Mouse (Mus musculus) neural tube, embryonic 10.5 days (tissue): ENCODE data around the gene Slfn14.
"Not testable (repeated sequence)": the region's sequence is repeated elsewhere in the genome, so short reads cannot be mapped to it uniquely, and the experiment has no call there.

Source experiments
- DNase-seq: peaks from one replicate; pipeline ENCODE4 v3.0.0-alpha.2; 2017; ENCODE audit warnings: low spot score; ENCODE audit errors: extremely low spot score

The Slfn14 gene

GRCm38 (mm10) chr11:83286566-83286965, at the start of gene Slfn14:
TSS of gene Slfn14 (minus strand) at chr11:83286726.
- no peak for DNase-seq

DNA sequence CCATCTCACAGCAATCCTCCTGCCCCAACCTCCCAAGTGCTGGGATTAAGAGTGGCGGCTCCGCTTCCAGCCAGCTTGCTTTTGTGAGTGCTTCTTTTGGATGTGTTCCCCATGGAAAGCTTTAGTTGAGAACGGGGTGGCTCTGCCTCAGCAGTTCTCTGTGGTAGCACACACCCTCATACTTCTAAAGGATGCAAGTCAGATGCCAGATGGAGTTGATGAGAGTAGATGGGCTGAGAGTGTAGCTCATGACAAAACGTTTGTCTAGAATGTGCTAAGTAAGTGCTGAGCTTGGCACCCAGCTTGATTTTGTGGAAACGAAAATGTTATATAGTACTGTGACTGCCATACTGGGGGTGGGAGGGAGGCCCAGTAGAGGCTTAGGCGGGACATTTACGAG, 49.3 kb upstream of the Slfn14 start:
- DNase-seq = no peak

DNA sequence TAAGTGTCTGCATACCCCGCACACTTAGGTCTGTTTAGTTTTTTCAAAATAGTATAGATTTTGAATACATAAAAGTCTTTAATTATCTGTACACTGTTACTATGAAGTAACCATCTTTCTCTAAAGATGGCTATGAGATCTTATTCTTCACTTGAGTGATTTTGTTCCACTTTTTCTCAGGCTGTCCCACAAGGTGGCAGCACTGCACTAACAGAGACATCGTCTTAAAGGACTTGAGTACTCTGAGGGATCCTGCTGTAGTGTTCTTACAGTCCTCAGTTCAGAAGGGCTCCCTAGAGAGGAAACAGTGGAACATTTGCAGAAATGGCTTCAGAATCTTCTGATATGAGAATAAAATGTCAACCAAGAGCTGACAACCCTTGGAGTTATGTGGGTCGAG, 40.9 kb upstream of the Slfn14 start:
- peak; percentile 31 for DNase-seq

- not testable (repeated sequence) for DNase-seq
Measured at GRCm38 (mm10) chr11:83326692-83327091, 40.2 kb upstream of the Slfn14 start.

DNA sequence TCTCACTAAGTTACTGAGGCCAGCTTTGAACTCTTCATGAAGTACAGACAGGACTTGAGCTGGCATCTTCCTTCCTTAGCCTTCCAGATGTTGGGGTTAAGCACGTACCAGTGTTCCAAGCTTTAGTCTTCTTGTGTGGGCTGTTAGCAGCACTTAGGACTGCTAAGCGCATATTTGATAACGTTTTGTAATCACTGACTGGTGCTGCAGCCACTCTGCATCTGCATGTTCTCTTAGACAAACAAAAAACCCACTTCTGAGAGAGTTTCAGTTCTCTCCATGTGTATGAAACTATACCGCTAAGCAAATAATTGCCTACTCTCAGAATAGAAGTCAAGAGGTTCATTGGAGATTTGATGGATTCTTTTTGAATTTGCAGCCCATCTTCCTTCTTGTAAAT, 32.5 kb upstream of the Slfn14 start:
- no peak for DNase-seq

- no peak for DNase-seq
Measured at GRCm38 (mm10) chr11:83312471-83312870, 25.9 kb upstream of the Slfn14 start.

GRCm38 (mm10) chr11:83306700-83307253, 20.3 kb upstream of the Slfn14 start:
- DNase-seq = no peak

GRCm38 (mm10) chr11:83304485-83304884, 18.0 kb upstream of the Slfn14 start:
- DNase-seq = no peak

DNA sequence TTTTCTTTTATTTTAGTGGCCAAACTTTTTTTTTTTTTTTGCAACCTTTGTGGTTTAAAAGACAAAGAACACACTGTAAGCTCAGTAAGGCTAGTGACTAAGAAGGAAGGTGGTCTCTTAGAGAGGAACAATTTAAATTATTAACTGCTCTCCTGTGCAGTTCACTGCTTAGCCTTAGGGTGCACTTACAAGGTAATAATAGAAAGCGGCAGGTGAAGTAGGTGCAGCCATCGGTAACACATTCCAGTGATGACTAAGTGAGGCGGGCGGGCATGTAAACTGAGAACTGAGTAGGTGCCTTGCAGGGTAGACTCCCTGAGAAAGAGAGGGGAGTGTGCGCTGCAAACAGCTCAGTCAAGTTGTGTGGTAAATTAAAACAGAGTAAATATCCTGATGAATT, 17.2 kb upstream of the Slfn14 start:
- no peak for DNase-seq

DNA sequence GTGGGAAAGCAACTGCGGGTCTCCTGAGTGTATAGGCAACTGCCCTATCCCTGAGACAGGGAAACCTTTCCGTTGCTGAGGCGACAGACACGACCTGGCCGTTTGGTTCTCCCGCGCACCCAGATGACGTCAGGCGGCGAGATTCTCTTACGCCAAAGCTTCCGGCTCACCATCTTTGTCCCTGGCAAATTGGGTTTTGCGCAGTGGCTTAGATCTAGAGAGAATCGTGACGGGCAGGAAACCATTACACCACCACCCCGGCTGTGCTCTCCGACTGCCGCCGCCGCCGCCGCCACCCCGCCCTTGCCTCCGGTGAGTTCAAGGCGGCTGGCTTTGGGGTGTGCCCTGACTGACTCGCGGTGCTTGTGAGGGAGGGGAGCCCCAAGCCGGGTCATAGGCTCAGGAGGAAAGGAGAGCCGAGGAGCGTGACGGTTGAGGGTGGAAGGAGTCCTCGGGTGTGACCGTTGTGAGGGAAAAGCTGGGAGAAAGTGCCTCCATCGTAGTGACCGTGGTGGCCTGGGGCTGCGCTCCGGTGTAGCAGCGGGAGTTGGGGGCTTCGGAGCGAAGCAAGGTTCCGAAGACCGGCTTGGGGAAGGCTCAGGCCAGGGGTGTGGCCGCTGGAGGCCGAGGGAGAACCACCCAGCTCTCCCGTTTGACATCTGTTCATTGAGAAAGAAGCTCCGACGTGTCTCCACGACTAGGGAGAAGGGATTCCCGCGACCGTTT, 16.2 kb upstream of the Slfn14 start, which contains the start of gene Pex12:
TSS of gene Pex12 (minus strand) at position 61 of the 726 bp plus-strand sequence.
- DNase-seq = peak; percentile 97

DNA sequence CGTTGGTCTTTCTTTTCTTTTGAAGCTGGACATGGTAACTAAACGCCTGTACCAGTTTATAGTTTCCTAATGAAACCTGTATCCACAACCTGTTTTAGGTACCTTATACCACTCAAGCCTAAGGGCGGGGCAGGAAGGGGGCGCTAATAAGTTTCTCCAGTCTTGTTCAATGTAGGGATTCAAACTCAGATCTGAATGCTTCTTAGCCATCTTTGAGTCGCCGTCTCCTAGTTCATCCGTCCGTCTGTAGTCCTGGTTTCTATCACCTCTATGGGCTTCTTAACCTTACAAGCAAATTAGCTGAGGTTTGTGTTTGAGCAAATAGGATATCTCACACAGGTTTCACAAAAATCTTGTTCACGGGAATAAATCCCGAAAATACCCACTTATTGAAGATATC, 15.6 kb upstream of the Slfn14 start:
- no peak for DNase-seq

GRCm38 (mm10) chr11:83301431-83301831, 14.9 kb upstream of the Slfn14 start:
- no peak for DNase-seq

DNA sequence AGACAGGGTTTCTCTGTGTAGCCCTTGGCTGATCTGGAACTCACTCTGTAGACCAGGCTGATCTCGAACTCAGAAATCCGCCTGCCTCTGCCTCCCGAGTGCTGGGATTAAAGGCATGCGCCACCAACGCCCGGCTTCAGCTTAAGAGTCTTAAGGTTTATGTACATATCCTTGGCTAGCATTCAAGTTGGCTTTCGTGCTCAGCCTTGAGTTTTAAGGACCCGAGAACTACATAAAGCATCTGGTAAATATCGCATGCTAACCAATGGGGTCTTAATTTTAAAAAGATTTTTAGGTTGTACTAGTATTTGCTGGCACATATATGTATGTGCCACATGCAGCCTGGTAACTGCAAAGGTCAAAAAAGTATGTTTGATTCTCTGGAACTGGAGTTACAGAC, 13.2 kb upstream of the Slfn14 start:
- no peak for DNase-seq

DNA sequence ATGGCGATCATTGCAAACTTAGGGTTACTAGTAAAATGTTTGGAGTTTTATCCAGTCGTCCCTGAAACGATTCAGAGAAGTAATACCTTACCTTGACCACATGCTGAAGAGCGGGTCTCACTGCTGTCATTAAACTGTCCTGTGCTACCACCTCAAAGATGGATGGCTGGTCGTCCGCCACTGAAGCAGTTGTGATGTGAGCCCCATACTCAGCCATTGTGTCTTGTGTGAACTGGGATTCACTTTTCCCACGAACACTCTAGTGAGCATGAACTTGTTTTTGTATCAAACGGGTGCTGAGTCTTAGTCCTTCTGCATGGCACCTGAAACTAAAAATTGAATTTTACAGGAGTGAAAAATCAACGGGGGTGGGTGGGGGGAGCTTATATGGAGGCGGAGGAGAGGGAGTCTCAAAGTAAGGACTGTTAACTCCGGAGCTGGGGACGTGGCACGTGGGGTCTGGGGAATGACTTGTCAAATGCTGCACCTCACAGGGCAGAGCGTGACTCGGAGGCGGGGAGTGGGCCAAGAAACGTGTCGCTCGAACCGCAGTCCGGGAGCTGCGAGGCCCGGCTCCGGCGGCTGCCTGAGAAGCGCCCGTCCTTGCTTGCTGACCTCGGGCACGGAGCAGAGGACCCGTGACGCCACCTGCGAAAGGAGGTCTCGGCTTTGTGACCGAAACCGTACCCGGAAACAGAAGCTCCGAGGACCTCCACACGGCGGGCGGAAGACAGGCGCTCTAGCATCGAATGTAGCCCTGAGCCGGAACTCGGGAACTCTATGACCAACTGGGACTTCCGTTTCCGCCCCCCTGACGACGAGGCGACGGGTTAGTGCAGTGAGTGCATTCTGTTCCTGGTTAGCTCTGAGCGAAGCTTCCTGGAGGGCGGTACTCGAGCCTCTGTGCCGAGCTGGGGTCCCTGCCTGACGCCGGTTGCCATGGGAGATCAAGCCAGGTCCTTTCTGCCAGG, 12.0 kb upstream of the Slfn14 start, which contains the start of gene Ap2b1:
TSS of gene Ap2b1 (plus strand) at position 800 of the 971 bp plus-strand sequence.
- peak; percentile 95 for DNase-seq

- no peak for DNase-seq
Measured at GRCm38 (mm10) chr11:83297816-83298215, 11.3 kb upstream of the Slfn14 start.

- DNase-seq = no peak
Measured at GRCm38 (mm10) chr11:83294133-83294532, 7.6 kb upstream of the Slfn14 start.

- no peak for DNase-seq
Measured at GRCm38 (mm10) chr11:83293182-83293581, 6.7 kb upstream of the Slfn14 start.

- DNase-seq = peak; percentile 34
Measured at GRCm38 (mm10) chr11:83292251-83292587, 5.7 kb upstream of the Slfn14 start.

DNA sequence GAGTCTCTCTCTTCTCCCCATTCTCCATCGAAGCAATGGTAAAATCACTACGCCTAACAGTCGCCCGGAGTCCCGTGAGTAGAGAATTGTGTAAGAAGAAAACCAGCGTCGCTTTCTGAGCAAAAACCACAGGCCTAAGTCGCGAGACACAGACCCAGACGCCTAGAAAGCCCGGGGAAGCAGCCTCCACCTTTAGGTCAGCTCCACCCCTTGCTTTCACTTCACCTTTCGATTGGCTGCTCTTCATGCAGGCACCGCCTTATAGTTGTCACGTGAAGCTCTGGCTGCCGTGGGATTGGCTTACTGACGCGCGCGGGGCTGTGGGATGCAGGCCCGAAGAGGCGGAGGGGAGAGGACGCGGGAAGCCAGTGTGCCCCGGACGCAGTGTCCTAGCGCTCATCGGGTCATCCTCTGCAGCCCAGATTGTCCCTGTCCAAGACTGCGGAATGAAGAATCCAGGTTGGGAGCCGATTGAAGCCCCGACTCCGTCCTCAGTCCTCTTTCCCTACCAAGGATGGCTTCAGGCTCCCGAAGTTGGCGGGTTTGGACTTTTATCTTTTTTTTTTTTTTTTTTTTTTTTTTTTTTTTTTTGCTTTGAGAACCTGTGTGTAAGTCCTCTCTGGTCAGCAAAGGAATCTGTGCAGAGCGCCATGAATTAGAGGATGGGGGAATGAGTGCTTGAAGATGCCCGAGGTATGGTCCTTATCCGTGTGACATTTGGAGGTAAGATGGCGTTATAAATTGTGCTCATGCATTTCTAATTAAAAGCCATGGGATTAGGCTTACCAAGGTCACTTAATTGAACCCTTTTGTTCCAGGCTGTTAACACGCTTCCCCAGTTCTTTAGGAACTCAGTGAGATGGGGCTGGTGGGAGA, 5.1 kb upstream of the Slfn14 start:
- peak; percentile 89 for DNase-seq

- no peak for DNase-seq
Measured at GRCm38 (mm10) chr11:83289633-83290032, 3.1 kb upstream of the Slfn14 start.

DNA sequence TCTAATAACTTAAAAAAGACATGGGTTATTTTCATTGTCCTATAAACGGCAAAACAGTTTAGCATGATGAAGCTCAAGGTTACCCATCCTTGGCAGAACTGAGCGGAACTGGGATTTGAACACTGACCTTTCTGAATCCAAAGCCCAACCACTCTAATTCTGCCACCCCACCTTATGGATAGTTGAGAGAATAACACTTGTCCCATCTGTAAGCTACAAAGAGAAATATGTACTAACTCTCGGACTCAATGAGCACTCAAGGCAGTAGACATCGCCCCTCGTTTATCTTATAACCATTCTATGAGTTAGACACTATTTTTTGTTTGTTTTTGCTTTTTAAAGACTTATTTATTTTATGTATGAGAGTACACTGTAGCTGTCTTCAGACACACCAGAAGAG, 2.5 kb upstream of the Slfn14 start:
- no peak for DNase-seq
